Mouse (Mus musculus) lung, embryonic 14.5 days (tissue): Measurements from ENCODE around the gene Mup5. TPM values are rescaled to one million over a fixed set of nuclear protein-coding genes. Genes with fewer than 3 reads are reported as not detected.
"Not testable (repeated sequence)": the region's sequence is repeated elsewhere in the genome, so short reads cannot be mapped to it uniquely, and the experiment has no call there.

Source experiments
- ATAC-seq: fragments of 200-750 bp; cut with Nextera tagmentation; 2 replicates; pipeline ENCODE4 v1.8.0; 2017; ENCODE audit warnings: mild to moderate bottlenecking, moderate TSS enrichment, moderate library complexity; ENCODE audit not compliant: insufficient read depth
- DNase-seq: peaks from one replicate; pipeline ENCODE4 v3.0.0-alpha.2; 2015
- H3K27ac ChIP-seq: fragments of 300-500 bp; sonication (generic); 2 replicates; pipeline ENCODE4 v1.5.1; 2014; ENCODE audit warnings: low read depth, mild to moderate bottlenecking, moderate library complexity
- H3K27me3 ChIP-seq: fragments of 300-500 bp; sonication (generic); 2 replicates; pipeline ENCODE4 v1.6.1; 2014; ENCODE audit warnings: low read length, control low read depth; ENCODE audit not compliant: insufficient read depth
- H3K36me3 ChIP-seq: fragments of 300-500 bp; sonication (generic); 2 replicates; pipeline ENCODE4 v1.6.1; 2014; ENCODE audit warnings: control low read depth; ENCODE audit not compliant: insufficient read depth
- H3K4me1 ChIP-seq: fragments of 300-500 bp; sonication (generic); 2 replicates; pipeline ENCODE4 v1.6.1; 2014; ENCODE audit warnings: antibody characterized with exemption, control low read depth; ENCODE audit not compliant: insufficient read depth
- H3K4me2 ChIP-seq: fragments of 300-500 bp; sonication (generic); 2 replicates; pipeline ENCODE4 v1.6.1; 2014; ENCODE audit warnings: mild to moderate bottlenecking
- H3K4me3 ChIP-seq: fragments of 300-500 bp; sonication (generic); 2 replicates; pipeline ENCODE4 v1.5.1; 2014; ENCODE audit warnings: low read depth, low read length
- H3K9ac ChIP-seq: fragments of 300-500 bp; sonication (generic); 2 replicates; pipeline ENCODE4 v1.6.1; 2014
- H3K9me3 ChIP-seq: fragments of 300-500 bp; sonication (generic); 2 replicates; pipeline ENCODE4 v1.6.1; 2016; ENCODE audit warnings: low read depth, low read length, control low read depth
- CTCF ChIP-seq: IDR thresholded peaks from 2 replicates; pipeline ENCODE4 v1.5.1; 2016; ENCODE audit warnings: antibody characterized with exemption, low read depth
- WGBS: fragments of 180-500 bp; shearing (Covaris S2); extraction: QIAGEN DNeasy Blood & Tissue Kit; methylation state at CpG from one replicate; pipeline ENCODE4 v1.1.7; 2014; 5-methylcytosine and 5-hydroxymethylcytosine counted together
- polyA plus RNA-seq: library from polyadenylated mRNA; unstranded; fragments of >200 nt; fragmentation: Nextera tagmentation; extraction: Ambion mirVana; gene quantifications from 2 replicates; pipeline ENCODE4 v1.2.1, GENCODE M21; 2014

The Mup5 gene
- polyA plus RNA-seq, 1 experiment from 2014 or later = not detected

GRCm38 (mm10) chr4:61823185-61823584 lies 11.8 kb downstream of the Mup5 start:
- ATAC-seq (no peak), DNase-seq (no peak)
- no peak overlapping the region for H3K4me2 ChIP-seq
- TF ChIP-seq CTCF = no peak
- H3K9me3 ChIP-seq = peaks cover 5% of the 10 kb centered on the region; the same call in 1 of the 2 replicates
- no peak overlapping the region for H3K27ac ChIP-seq
- 91% methylated on average over 15 of the region's 15 CpGs for WGBS
- H3K4me3 ChIP-seq = no peak overlapping the region
- no peaks in the 10 kb centered on the region for H3K36me3 ChIP-seq
- no peaks in the 10 kb centered on the region for H3K27me3 ChIP-seq
- H3K9ac ChIP-seq = no peak overlapping the region
- H3K4me1 ChIP-seq = no peaks in the 10 kb centered on the region

GRCm38 (mm10) chr4:61822541-61822940 lies 12.5 kb downstream of the Mup5 start:
- WGBS = 92% methylated on average over 9 of the region's 9 CpGs
- not testable (repeated sequence) for H3K4me1 ChIP-seq, H3K36me3 ChIP-seq, H3K4me3 ChIP-seq, ATAC-seq, H3K27me3 ChIP-seq, H3K9me3 ChIP-seq, DNase-seq, H3K4me2 ChIP-seq, H3K27ac ChIP-seq, H3K9ac ChIP-seq

GRCm38 (mm10) chr4:61815602-61816001 lies 19.4 kb downstream of the Mup5 start:
- H3K4me1 ChIP-seq = no peaks in the 10 kb centered on the region
- no peak overlapping the region for H3K4me3 ChIP-seq
- no peak overlapping the region for H3K27ac ChIP-seq
- H3K9ac ChIP-seq = no peak overlapping the region
- WGBS = 7% methylated on average over 2 of the region's 2 CpGs
- no peak overlapping the region for H3K4me2 ChIP-seq
- TF ChIP-seq CTCF = no peak
- ATAC-seq (no peak), DNase-seq (no peak)
- H3K27me3 ChIP-seq = no peaks in the 10 kb centered on the region
- no peaks in the 10 kb centered on the region for H3K36me3 ChIP-seq
- H3K9me3 ChIP-seq = no peaks in the 10 kb centered on the region

GRCm38 (mm10) chr4:61813435-61813834 lies 21.6 kb downstream of the Mup5 start:
- ATAC-seq (no peak), DNase-seq (no peak)
- Histone ChIP-seq H3K9ac (no peak overlapping the region), H3K36me3 (no peaks in the 10 kb centered on the region), H3K4me1 (no peaks in the 10 kb centered on the region), H3K4me2 (no peak overlapping the region), H3K9me3 (no peaks in the 10 kb centered on the region), H3K4me3 (no peak overlapping the region), H3K27ac (no peak overlapping the region), H3K27me3 (no peaks in the 10 kb centered on the region)
- TF ChIP-seq CTCF = no peak

GRCm38 (mm10) chr4:61811193-61811592 lies 23.8 kb downstream of the Mup5 start:
- not testable (repeated sequence) for ATAC-seq, H3K4me3 ChIP-seq, H3K4me1 ChIP-seq, H3K4me2 ChIP-seq, H3K9me3 ChIP-seq, H3K9ac ChIP-seq, H3K27me3 ChIP-seq, H3K27ac ChIP-seq, H3K36me3 ChIP-seq
- DNase-seq = peak; percentile 70
- WGBS = 14% methylated on average over 2 of the region's 2 CpGs
- TF ChIP-seq CTCF = peak; percentile 89

GRCm38 (mm10) chr4:61808926-61809325 lies 26.1 kb downstream of the Mup5 start:
- not testable (repeated sequence) for H3K9me3 ChIP-seq, H3K4me3 ChIP-seq, H3K36me3 ChIP-seq, H3K9ac ChIP-seq, DNase-seq, H3K27me3 ChIP-seq, H3K4me1 ChIP-seq, H3K4me2 ChIP-seq, ATAC-seq, H3K27ac ChIP-seq
- 76% methylated on average over 3 of the region's 3 CpGs for WGBS

- DNase-seq, H3K36me3 ChIP-seq, H3K27me3 ChIP-seq, H3K9ac ChIP-seq, H3K9me3 ChIP-seq, H3K4me3 ChIP-seq, H3K27ac ChIP-seq, ATAC-seq, H3K4me1 ChIP-seq, H3K4me2 ChIP-seq: not testable (repeated sequence)
- 95% methylated on average over 1 of the region's 1 CpGs for WGBS
These were observed 45.3 kb downstream of the Mup5 start for GRCm38 (mm10) chr4:61789699-61790098.

- H3K27me3 ChIP-seq, ATAC-seq, DNase-seq, H3K36me3 ChIP-seq, H3K4me3 ChIP-seq, H3K9ac ChIP-seq, H3K4me1 ChIP-seq, H3K9me3 ChIP-seq, H3K4me2 ChIP-seq, H3K27ac ChIP-seq: not testable (repeated sequence)
- WGBS = 74% methylated on average over 1 of the region's 1 CpGs
These were observed 50.8 kb downstream of the Mup5 start for GRCm38 (mm10) chr4:61784231-61784630.

GRCm38 (mm10) chr4:61782169-61782568 lies 52.9 kb downstream of the Mup5 start, which contains the start of gene Mup19:
Mup19 (minus strand) TSS chr4:61782269.
- H3K4me1 ChIP-seq, DNase-seq, H3K36me3 ChIP-seq, H3K27ac ChIP-seq, H3K9me3 ChIP-seq, H3K4me2 ChIP-seq, H3K4me3 ChIP-seq, ATAC-seq, H3K27me3 ChIP-seq, H3K9ac ChIP-seq: not testable (repeated sequence)
- 77% methylated on average over 1 of the region's 5 CpGs for WGBS
